28 mouse cellular contexts compared by ENCODE assay signal in the genomic region with DNA sequence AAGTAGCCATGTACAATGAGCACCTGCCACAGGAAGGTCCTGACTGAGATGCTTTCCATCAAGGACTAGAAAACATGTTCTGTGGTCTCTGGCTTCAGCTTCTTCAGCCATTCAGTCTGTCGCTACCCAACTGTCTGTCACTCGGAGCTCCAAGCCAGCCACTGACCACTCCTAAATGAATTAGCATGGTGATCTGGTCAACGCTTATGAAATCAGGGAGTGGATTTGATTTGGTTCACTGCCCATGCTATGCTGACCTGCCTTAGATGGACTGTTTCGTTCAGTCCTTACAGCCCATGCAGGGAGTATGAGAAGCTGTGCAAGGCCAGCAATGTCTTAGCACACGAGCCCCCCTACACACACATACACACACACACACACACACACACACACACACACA. TPM values are rescaled to one million over a fixed set of nuclear protein-coding genes. Genes with fewer than 3 reads are reported as not detected.
"Had no signal": no experiment of that assay in that cellular context is flagged by ENCODE, and none has a peak within 500 bp of the region (broad histone marks: within the 10 kb centered on the region; RNA-seq: fewer than 3 reads in every experiment).

No protein-coding gene starts in this region.

- H3K9ac ChIP-seq: embryonic facial prominence, embryonic 12.5 days; embryonic facial prominence, embryonic 13.5 days; embryonic facial prominence, embryonic 15.5 days; forebrain, embryonic 12.5 days; forebrain, embryonic 13.5 days; forebrain, embryonic 15.5 days; forebrain, postnatal 0 days had no signal

- H3K36me3 ChIP-seq: embryonic facial prominence, embryonic 10.5 days; embryonic facial prominence, embryonic 12.5 days; embryonic facial prominence, embryonic 13.5 days; forebrain, embryonic 10.5 days; forebrain, embryonic 12.5 days; forebrain, embryonic 15.5 days had no signal

- H3K4me3 ChIP-seq: embryonic facial prominence, embryonic 10.5 days; embryonic facial prominence, embryonic 12.5 days; embryonic facial prominence, embryonic 13.5 days; embryonic facial prominence, embryonic 15.5 days; erythroblast, embryonic 14.5 days; forebrain, embryonic 10.5 days; forebrain, embryonic 12.5 days; forebrain, embryonic 13.5 days; forebrain, embryonic 15.5 days; gastrocnemius, adult 2 months; heart, adult 2 months had no signal

- H3K27ac ChIP-seq: embryonic facial prominence, embryonic 10.5 days; embryonic facial prominence, embryonic 12.5 days; embryonic facial prominence, embryonic 13.5 days; embryonic facial prominence, embryonic 15.5 days; forebrain, embryonic 10.5 days; forebrain, embryonic 12.5 days; forebrain, embryonic 13.5 days; forebrain, embryonic 15.5 days; gastrocnemius, adult 2 months; heart, adult 2 months had no signal

- DNase-seq: cerebellum, adult 8-10 months; cerebellum, adult 9-10 months; cerebellum, adult 9-11 months; cerebellum, postnatal 10 days; cerebellum, postnatal 14 days; cerebellum, postnatal 25 days; cerebellum, postnatal 36 days; embryo, embryonic 11 days; forebrain, postnatal 0 days; gastrocnemius, adult 2 months; gastrocnemius, postnatal 10 days; gastrocnemius, postnatal 14 days; gastrocnemius, postnatal 25 days; gastrocnemius, postnatal 36 days; heart, adult 11 months; heart, adult 18-20 months; heart, adult 2 months had no signal

- H3K27me3 ChIP-seq: embryonic facial prominence, embryonic 15.5 days; forebrain, embryonic 12.5 days; forebrain, embryonic 15.5 days had no signal

- H3K9me3 ChIP-seq: embryonic facial prominence, embryonic 10.5 days; embryonic facial prominence, embryonic 12.5 days; embryonic facial prominence, embryonic 13.5 days; embryonic facial prominence, embryonic 15.5 days; forebrain, embryonic 10.5 days; forebrain, embryonic 12.5 days; forebrain, embryonic 13.5 days; forebrain, embryonic 15.5 days had no signal

- ATAC-seq: forebrain, embryonic 13.5 days; forebrain, embryonic 14.5 days; forebrain, embryonic 15.5 days; forebrain, embryonic 16.5 days; forebrain, postnatal 0 days had no signal

- H3K4me2 ChIP-seq: embryonic facial prominence, embryonic 12.5 days; embryonic facial prominence, embryonic 13.5 days; embryonic facial prominence, embryonic 15.5 days; forebrain, embryonic 12.5 days; forebrain, embryonic 13.5 days; forebrain, embryonic 15.5 days had no signal

RNA-seq across cellular contexts. Expression of a gene that starts 8.4 kb away (rescaled TPM):
- polyA plus RNA-seq: erythroblast, embryonic 14.5 days had no signal
